Mouse (Mus musculus): Measurements from ENCODE around the gene Timm13. TPM values are rescaled to one million over a fixed set of nuclear protein-coding genes. Genes with fewer than 3 reads are reported as not detected.

Timm13 gene
- polyA plus RNA-seq (2012; ENCODE audit: low replicate concordance), result 135 and 264 TPM in 2 replicates

DNA sequence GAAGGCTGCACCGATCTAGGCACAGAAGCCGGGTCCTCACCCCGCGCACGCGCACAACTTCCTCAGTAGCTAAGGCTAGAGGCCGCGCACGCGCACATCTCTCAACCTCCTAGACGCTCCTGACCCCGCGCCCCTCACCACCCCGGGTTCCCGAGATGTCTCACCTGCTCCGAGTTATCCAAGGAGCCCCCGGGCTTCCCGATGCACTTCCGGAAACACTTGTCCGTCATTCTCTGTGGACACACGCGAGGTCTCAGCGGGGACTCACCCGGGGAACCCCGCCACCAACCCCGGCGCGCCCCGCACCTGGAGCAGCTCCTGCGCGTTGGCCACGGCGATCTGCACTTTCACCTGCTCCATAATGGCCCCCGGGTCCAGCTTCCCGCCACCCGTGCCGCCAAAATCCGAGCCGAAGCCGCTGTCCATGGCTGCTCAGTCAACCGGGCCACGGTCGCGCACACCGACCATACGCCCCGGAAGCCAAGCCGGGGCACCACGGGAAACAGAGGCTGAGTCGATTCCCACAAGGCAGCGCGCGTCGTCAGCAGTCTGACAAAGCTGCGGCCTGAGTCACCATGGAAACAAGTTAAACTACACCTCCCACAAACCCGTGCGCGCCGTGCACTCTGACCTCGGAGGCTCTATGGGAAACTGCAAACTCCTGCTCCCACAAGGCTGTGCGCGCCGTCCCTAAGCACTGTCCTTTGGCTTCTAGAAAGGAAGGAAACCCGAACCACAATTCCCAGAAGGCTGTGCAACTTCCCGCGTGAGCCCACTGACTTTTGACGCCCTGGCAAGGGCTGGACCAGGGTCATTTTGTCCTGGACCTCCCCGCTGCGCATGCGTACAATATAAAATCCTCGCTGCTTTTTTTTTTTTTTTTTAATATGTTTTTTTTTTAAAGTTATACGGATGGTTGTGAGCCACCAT lies at the start of gene Timm13:
TSS of gene Timm13 (minus strand) at position 652 of the 930 bp plus-strand sequence.

DNA sequence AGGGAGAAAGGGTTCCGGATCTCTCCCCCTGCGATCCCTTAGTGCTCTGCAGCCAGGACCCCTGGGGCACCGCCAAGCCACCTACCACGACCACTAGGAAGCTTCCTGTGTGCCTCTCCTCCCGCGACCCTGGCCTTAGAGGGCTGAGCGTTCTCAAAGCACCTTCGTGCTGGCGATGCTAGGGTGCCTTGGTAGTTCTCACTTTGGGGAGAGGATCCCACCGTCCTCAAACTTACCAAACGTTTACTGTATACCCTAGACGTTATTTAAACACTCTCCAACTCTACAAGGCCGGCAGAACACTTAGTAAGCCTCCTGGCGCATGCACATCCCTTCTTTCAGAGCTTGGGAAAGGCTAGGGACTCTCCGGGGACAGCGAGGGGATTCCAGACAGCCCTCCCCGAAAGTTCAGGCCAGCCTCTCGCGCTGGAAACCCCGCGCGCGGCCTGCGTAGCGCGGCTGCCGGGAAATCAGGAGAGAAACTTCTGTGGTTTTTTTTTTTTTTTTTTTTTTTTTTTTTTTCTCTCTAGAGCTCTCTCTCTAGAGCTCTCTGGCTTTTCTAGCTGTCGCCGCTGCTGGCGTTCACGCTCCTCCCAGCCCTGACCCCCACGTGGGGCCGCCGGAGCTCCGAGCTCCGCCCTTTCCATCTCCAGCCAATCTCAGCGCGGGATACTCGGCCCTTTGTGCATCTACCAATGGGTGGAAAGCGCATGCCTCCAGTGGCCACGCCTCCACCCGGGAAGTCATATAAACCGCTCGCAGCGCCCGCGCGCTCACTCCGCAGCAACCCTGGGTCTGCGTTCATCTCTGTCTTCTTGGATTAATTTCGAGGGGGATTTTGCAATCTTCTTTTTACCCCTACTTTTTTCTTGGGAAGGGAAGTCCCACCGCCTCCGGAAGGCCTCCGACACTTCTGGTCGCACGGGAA lies 28.8 kb upstream of the Timm13 start, which contains the start of gene Gadd45b:
TSS of gene Gadd45b (plus strand) at position 775 of the 928 bp plus-strand sequence.

DNA sequence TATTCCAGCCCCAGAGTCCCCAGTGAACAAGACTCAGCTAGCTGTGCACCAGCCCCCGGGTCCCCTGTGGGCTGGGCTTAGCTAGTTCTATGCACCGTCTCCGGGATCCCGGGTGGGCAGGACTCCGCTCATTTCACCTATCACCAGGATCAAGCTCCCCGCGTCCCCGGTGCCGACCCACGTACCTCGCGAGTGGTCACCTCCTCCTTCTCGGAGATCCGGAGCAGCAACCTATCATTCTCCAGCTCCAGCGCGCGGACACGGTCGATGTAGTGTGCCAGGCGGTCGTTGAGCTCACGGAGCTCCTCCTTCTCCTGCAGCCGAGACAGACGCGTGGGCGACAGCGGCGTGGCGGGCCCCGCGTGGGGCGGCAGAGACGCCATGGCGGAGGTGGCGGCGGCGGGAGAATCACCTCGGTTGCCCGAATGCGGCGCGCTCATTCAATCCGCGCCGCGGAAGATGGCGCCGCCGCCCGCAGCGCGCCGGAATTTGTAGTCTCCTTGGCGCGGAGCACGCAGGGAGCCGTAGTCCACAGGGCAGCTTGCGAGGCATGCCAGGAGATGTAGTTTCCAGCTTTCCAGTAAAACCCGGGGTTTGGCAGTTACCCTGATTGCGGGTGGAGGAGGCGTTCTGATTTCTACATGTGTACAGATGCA lies 17.1 kb upstream of the Timm13 start, which contains the start of gene Lmnb2:
TSS of gene Lmnb2 (minus strand) at position 467 of the 656 bp plus-strand sequence.

DNA sequence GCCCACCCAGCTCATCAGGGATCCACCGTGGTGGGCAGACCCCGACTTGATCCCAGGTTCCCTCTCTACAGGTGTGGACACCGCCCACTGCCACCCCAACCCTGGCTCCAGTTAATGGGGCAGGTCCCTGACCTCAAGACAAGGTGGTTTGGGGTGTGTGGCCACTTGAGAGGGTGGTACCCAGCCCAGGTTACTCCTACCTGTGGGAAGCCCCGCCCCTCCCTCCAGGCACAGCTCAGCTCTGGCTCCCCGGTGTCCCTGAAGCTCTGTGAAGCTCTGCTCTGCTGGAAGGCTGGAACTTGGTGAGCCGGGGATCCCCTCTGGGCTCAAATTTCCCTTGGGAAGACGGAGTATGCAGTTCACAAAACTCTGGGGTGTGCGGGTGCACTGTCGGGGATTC lies 29.2 kb downstream of the Timm13 start, which contains the start of gene Tmprss9:
TSS of gene Tmprss9 (plus strand) at position 268 of the 400 bp plus-strand sequence.

DNA sequence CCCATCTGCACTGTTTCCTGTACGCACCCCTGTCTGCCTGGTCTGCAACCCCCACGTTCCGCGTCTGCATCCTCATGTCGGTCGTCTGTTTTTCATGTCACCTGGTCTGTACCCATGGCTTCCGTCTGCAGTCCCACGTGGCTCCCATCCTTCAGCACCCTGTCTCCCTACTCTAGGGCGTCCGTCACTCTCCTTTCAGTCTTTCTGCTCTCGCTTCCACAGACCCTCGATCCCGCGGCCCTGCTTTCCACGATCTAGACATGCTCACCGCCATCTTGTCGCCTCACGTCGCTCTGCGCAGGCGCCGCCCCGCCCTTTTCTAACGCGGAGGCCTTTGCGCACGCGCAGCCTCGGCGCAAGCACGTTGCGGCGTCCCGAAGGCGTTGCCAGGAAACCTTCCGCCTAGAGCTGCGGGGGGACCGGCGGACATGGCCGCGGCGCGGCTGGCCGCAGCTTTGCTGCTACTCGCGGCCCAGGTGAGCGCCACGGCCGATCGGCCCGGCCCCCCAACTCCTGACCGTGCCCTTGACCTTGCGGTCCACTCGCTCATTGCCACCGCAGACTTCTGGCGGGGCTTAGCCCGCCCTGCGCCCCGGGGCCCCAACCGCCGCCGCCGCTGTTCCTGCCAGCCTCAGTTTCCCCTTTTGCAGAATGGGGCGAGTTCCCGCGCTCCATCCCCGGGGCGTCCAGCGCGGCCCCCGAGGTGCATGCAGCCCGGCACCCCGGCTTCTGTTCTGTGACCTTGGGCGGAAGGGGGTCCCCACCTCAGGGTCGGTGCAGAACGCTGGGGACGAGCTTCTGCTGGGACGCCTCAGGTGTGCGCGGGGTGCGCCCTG lies 45.6 kb downstream of the Timm13 start, which contains the start of the genes Lsm7 and Sppl2b:
TSS of gene Lsm7 (minus strand) at position 297 of the 836 bp plus-strand sequence.
TSS of gene Sppl2b (plus strand) at position 363 of the 836 bp plus-strand sequence.

Other genes with a start within 250 kb of the Timm13 start
- 22.7 and 32.6 TPM in 2 replicates for gene Btbd2, start 243.9 kb downstream of the Timm13 start, polyA plus RNA-seq (2012; ENCODE audit: low replicate concordance)
- gene Mknk2, start 222.9 kb downstream of the Timm13 start, polyA plus RNA-seq (2012; ENCODE audit: low replicate concordance), result 655 and 955 TPM in 2 replicates
- 20.5 and 25.8 TPM in 2 replicates for gene Mob3a, start 199.0 kb downstream of the Timm13 start, polyA plus RNA-seq (2012; ENCODE audit: low replicate concordance)
- gene Izumo4, start 198.8 kb downstream of the Timm13 start, polyA plus RNA-seq (2012; ENCODE audit: low replicate concordance), result 8.8 and 12.5 TPM in 2 replicates
- 30.9 and 34.8 TPM in 2 replicates for gene Ap3d1, start 158.7 kb downstream of the Timm13 start, polyA plus RNA-seq (2012; ENCODE audit: low replicate concordance)
- 210 and 242 TPM in 2 replicates for gene Dot1l, start 145.8 kb downstream of the Timm13 start, polyA plus RNA-seq (2012; ENCODE audit: low replicate concordance)
- gene Sf3a2, start 102.8 kb downstream of the Timm13 start, polyA plus RNA-seq (2012; ENCODE audit: low replicate concordance), result 1,203 and 1,963 TPM in 2 replicates
- gene Plekhj1, start 102.3 kb downstream of the Timm13 start, polyA plus RNA-seq (2012; ENCODE audit: low replicate concordance), result 158 and 168 TPM in 2 replicates
- gene Amh, start 95.7 kb downstream of the Timm13 start, polyA plus RNA-seq (2012; ENCODE audit: low replicate concordance), result 1.6 and 3.6 TPM in 2 replicates
- not detected in 2 replicates for gene Jsrp1, start 87.5 kb downstream of the Timm13 start, polyA plus RNA-seq (2012; ENCODE audit: low replicate concordance)
- gene Oaz1, start 74.3 kb downstream of the Timm13 start, polyA plus RNA-seq (2012; ENCODE audit: low replicate concordance), result 1,955 and 2,032 TPM in 2 replicates
- 0.27 and 0.65 TPM in 2 replicates for gene Lingo3, start 56.9 kb downstream of the Timm13 start, polyA plus RNA-seq (2012; ENCODE audit: low replicate concordance)
- 82.8 and 101 TPM in 2 replicates for gene Lsm7, start 45.8 kb downstream of the Timm13 start, polyA plus RNA-seq (2012; ENCODE audit: low replicate concordance)
- gene Sppl2b, start 45.7 kb downstream of the Timm13 start, polyA plus RNA-seq (2012; ENCODE audit: low replicate concordance), result 289 and 463 TPM in 2 replicates
- gene Tmprss9, start 29.1 kb downstream of the Timm13 start, polyA plus RNA-seq (2012; ENCODE audit: low replicate concordance), result 0.36 and 1.6 TPM in 2 replicates
- 5.7 and 6.6 TPM in 2 replicates for gene Lmnb2, start 17.3 kb upstream of the Timm13 start, polyA plus RNA-seq (2012; ENCODE audit: low replicate concordance)
- gene Gadd45b, start 29.1 kb upstream of the Timm13 start, polyA plus RNA-seq (2012; ENCODE audit: low replicate concordance), result 5.7 and 9.6 TPM in 2 replicates
- 0.27 and 0.35 TPM in 2 replicates for gene Gng7, start 114.0 kb upstream of the Timm13 start, polyA plus RNA-seq (2012; ENCODE audit: low replicate concordance)
- not detected in 2 replicates for gene Diras1, start 124.7 kb upstream of the Timm13 start, polyA plus RNA-seq (2012; ENCODE audit: low replicate concordance)
- 13.0 and 21.1 TPM in 2 replicates for gene Slc39a3, start 136.5 kb upstream of the Timm13 start, polyA plus RNA-seq (2012; ENCODE audit: low replicate concordance)
- 204 and 220 TPM in 2 replicates for gene Sgta, start 159.2 kb upstream of the Timm13 start, polyA plus RNA-seq (2012; ENCODE audit: low replicate concordance)
- gene Thop1, start 169.1 kb upstream of the Timm13 start, polyA plus RNA-seq (2012; ENCODE audit: low replicate concordance), result 162 and 193 TPM in 2 replicates
- 0.35 TPM in 1 of 2 replicates, not detected in the other for gene Creb3l3, start 197.9 kb upstream of the Timm13 start, polyA plus RNA-seq (2012; ENCODE audit: low replicate concordance)
- 498 and 833 TPM in 2 replicates for gene Map2k2, start 204.9 kb upstream of the Timm13 start, polyA plus RNA-seq (2012; ENCODE audit: low replicate concordance)
- 295 and 321 TPM in 2 replicates for gene Zbtb7a, start 234.3 kb upstream of the Timm13 start, polyA plus RNA-seq (2012; ENCODE audit: low replicate concordance)